Mouse (Mus musculus): Measurements from ENCODE around the gene Alkbh6.

- peak; percentile 61 for TF ChIP-seq CTCF (IDR thresholded peaks at IDR 0.05; ENCODE audit: low read depth)
- TF ChIP-seq EP300 (IDR thresholded peaks at IDR 0.05; ENCODE audit: low read depth): no peak
Measured at GRCm38 (mm10) chr7:30306083-30306779, 2.3 kb upstream of the Alkbh6 start.

Data from liver, embryonic 14.5 days (tissue).